Mouse (Mus musculus) olfactory bulb, adult 2 months (tissue): ENCODE measurements around the gene Adamts17.

Experiments
- CTCF ChIP-seq: fragments of 200-500 bp; IDR thresholded peaks from 2 replicates; pipeline ENCODE4 v1.5.1; 2012; ENCODE audit warnings: low read depth, mild to moderate bottlenecking, low read length, moderate library complexity; ENCODE audit not compliant: insufficient read depth
- POLR2A ChIP-seq: fragments of 200-500 bp; IDR thresholded peaks from 2 replicates; pipeline ENCODE4 v1.6.1; 2012; ENCODE audit warnings: mild to moderate bottlenecking, low read depth, low read length, moderate library complexity; ENCODE audit not compliant: insufficient read depth

DNA sequence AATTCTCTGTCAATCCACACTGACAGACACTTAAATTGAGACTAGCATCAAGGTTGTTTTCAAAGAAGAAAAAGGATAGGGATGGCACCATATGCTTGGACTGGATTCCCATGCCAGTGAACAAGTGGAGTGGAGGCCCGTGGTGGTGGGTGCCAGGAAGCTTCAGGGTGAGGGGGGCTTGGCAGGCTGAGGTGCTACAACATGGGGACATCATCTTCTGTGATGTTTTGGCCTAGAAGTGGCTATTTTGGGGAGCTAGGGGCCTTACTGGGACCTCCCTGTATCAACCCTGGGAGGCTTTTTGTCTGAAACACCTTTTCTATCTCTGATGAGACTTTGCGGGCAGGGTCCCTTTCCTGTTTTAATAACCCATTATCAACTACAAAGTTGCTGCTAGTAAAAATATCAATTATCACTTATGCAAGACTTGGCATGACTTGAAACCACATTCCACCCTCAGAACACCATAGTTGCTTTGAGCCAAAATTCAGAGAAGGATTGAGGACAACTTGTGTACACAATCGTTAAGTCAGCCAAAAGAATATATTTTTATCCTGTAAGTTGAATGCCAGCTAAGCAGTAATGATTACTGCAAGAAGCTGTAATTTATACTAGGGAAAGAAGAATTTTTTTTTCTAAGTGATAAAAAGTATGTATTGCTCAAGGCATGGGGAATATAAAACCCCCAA is 150.0 kb downstream of the Adamts17 start:
- TF ChIP-seq CTCF = no peak
- no peak for TF ChIP-seq POLR2A
